Mouse (Mus musculus): ENCODE measurements at regions not wholly inside any gene's neighbourhood (a gene's known extent, or its start where the extent isn't known, plus 50 kb on each side); places are given as distances from the start of the nearest gene placed in this dataset.
A peak's percentile ranks its signal among the peaks of the same experiment; 100 is the strongest.

- DNase-seq (ENCODE audit: low read depth): peak; percentile 65
- TF ChIP-seq POLR2A (IDR thresholded peaks at IDR 0.05; ENCODE audit: borderline replicate concordance, extremely low read depth, insufficient read depth, insufficient read length, poor library complexity, severe bottlenecking) (no peak), CTCF (IDR thresholded peaks at IDR 0.05; ENCODE audit: borderline replicate concordance, extremely low read depth, insufficient read depth, insufficient read length) (no peak)
Measured at GRCm38 (mm10) chr6:78165615-78166014, 186.1 kb upstream of the Ctnna2 start.
